Mouse (Mus musculus) erythroblast, adult 5-6 weeks (primary cell): ENCODE measurements around the gene Ckap4. TPM values are rescaled to one million over a fixed set of nuclear protein-coding genes. Genes with fewer than 3 reads are reported as not detected.

Source experiments
- ATAC-seq: replicated peaks from 2 replicates; pipeline ENCODE4 v1.8.0; 2016; ENCODE audit warnings: moderate number of reproducible peaks, mild to moderate bottlenecking, moderate TSS enrichment, inconsistent platforms; ENCODE audit not compliant: poor library complexity, low FRiP score, severe bottlenecking
- total RNA-seq, 2 experiments: library from RNA; stranded (forward) in 1 of 2; stranded (reverse) in 1 of 2; fragments of 150-400 nt in 1 of 2; fragments of 200-764, 138-1000 nt in 1 of 2; gene quantifications; 2 replicates each; pipeline versions ENCODE4 v1.2.3 to v1.2.4; 2015 to 2017; ENCODE audit warnings: low replicate concordance in 2 of 2

Gene Ckap4
- total RNA-seq (2015; ENCODE audit: low replicate concordance) = 43.8 and 45.6 TPM in 2 replicates
- total RNA-seq (2017; ENCODE audit: low replicate concordance) = 29.6 and 38.4 TPM in 2 replicates

GRCm38 (mm10) chr10:84533912-84534671 is at the start of gene Ckap4:
TSS of gene Ckap4 (minus strand) at chr10:84534062.
- ATAC-seq = no peak

GRCm38 (mm10) chr10:84582236-84582635 is 48.4 kb upstream of the Ckap4 start:
- ATAC-seq = no peak

- ATAC-seq = no peak
These were observed 47.3 kb upstream of the Ckap4 start for GRCm38 (mm10) chr10:84581191-84581590.

GRCm38 (mm10) chr10:84579527-84579926 is 45.7 kb upstream of the Ckap4 start:
- ATAC-seq = no peak

GRCm38 (mm10) chr10:84578738-84579137 is 44.9 kb upstream of the Ckap4 start:
- ATAC-seq = no peak

- ATAC-seq = peak; percentile 43
These were observed 43.3 kb upstream of the Ckap4 start for GRCm38 (mm10) chr10:84577071-84577727.

GRCm38 (mm10) chr10:84576395-84577070 is 42.7 kb upstream of the Ckap4 start, which contains the start of gene Tcp11l2:
TSS of gene Tcp11l2 (plus strand) at chr10:84576626.
- peak; percentile 74 for ATAC-seq

GRCm38 (mm10) chr10:84576029-84576394 is 42.1 kb upstream of the Ckap4 start:
- peak; percentile 74 for ATAC-seq

- no peak for ATAC-seq
These were observed 40.0 kb upstream of the Ckap4 start for GRCm38 (mm10) chr10:84573671-84574420.

GRCm38 (mm10) chr10:84571052-84571639 is 37.3 kb upstream of the Ckap4 start:
- no peak for ATAC-seq

GRCm38 (mm10) chr10:84564427-84564826 is 30.6 kb upstream of the Ckap4 start:
- ATAC-seq = no peak

- ATAC-seq = peak; percentile 82
These were observed 29.0 kb upstream of the Ckap4 start for GRCm38 (mm10) chr10:84562567-84563554.

- ATAC-seq = no peak
These were observed 28.3 kb upstream of the Ckap4 start for GRCm38 (mm10) chr10:84562121-84562520.

- ATAC-seq = no peak
These were observed 26.1 kb upstream of the Ckap4 start for GRCm38 (mm10) chr10:84559986-84560385.

- ATAC-seq = peak; percentile 76
These were observed 24.6 kb upstream of the Ckap4 start for GRCm38 (mm10) chr10:84558511-84558910.

GRCm38 (mm10) chr10:84556120-84556519 is 22.3 kb upstream of the Ckap4 start:
- ATAC-seq = no peak

GRCm38 (mm10) chr10:84554291-84555009 is 20.6 kb upstream of the Ckap4 start:
- ATAC-seq = no peak

- ATAC-seq = no peak
These were observed 18.6 kb upstream of the Ckap4 start for GRCm38 (mm10) chr10:84552477-84552876.
